Mouse (Mus musculus): ENCODE measurements around the gene Axl. TPM values are rescaled to one million over a fixed set of nuclear protein-coding genes. Genes with fewer than 3 reads are reported as not detected.
"Not testable (repeated sequence)": the region's sequence is repeated elsewhere in the genome, so short reads cannot be mapped to it uniquely, and the experiment has no call there.

Gene Axl
- total and polyA plus RNA-seq, 3 experiments: 0.19 to 0.98 (median 0.96) TPM

GRCm38 (mm10) chr7:25793679-25794078 is 5.2 kb upstream of the Axl start:
- in situ Hi-C loops (cut with MboI; ENCODE audit: low pct_ligation_motif_present, low pct_unique_long_range_greater_than_20kb, low sequenced_read_pairs) (no loop called here), dilution Hi-C loops (cut with MboI; ENCODE audit: extremely low pct_ligation_motif_present, extremely low pct_unique_long_range_greater_than_20kb, low sequenced_read_pairs) (no loop called here)
- no peak overlapping the region for H3K27ac ChIP-seq (ENCODE audit: insufficient read depth, low read depth)
- no peak overlapping the region for H3K9ac ChIP-seq (ENCODE audit: insufficient read depth, low read depth)
- H3K9me3 ChIP-seq (replicated peaks; ENCODE audit: low read length): peaks cover 4% of the 10 kb centered on the region
- no peak overlapping the region for H3K4me3 ChIP-seq (replicated peaks in 1 of 3; ENCODE audit: low read depth in 2 of 3, low read length in 2 of 3, poor library complexity in 1 of 3)
- H3K4me2 ChIP-seq (ENCODE audit: insufficient read depth, low read depth, poor library complexity, severe bottlenecking): no peak overlapping the region
- TF ChIP-seq CTCF (conservative IDR thresholded peaks at IDR 0.05 in 1 of 2, IDR thresholded peaks at IDR 0.05 in 1 of 2; ENCODE audit: low read depth in 2 of 2, low read length in 2 of 2): peak in 1 of 2 experiments; percentile 53; a peak in 3 of 4 replicates
- no peak for TF ChIP-seq CHD2 (IDR thresholded peaks at IDR 0.05; ENCODE audit: low read length)
- TF ChIP-seq SMC3 (IDR thresholded peaks at IDR 0.05; ENCODE audit: low read depth, low read length): peak; percentile 32; the same call in 1 of the 2 replicates
- peak; percentile 27 for TF ChIP-seq RAD21 (IDR thresholded peaks at IDR 0.05; ENCODE audit: low read depth, low read length)
- TF ChIP-seq UBTF (IDR thresholded peaks at IDR 0.05; ENCODE audit: low read depth, low read length): no peak
- no peaks in the 10 kb centered on the region for H3K36me3 ChIP-seq (replicated peaks in 1 of 2; ENCODE audit: control insufficient read depth in 1 of 2, insufficient read depth in 1 of 2, low read length in 1 of 2)
- no peaks in the 10 kb centered on the region for H3K4me1 ChIP-seq (ENCODE audit: control insufficient read depth in 1 of 2, insufficient read depth in 2 of 2)
- DNase-seq (ENCODE audit: extremely low read depth): no peak
- H3K79me2 ChIP-seq (replicated peaks; ENCODE audit: control insufficient read depth, extremely low read depth, insufficient read depth, poor library complexity, severe bottlenecking): no peaks in the 10 kb centered on the region
- peaks cover 33% of the 10 kb centered on the region for H3K27me3 ChIP-seq (replicated peaks)

DNA sequence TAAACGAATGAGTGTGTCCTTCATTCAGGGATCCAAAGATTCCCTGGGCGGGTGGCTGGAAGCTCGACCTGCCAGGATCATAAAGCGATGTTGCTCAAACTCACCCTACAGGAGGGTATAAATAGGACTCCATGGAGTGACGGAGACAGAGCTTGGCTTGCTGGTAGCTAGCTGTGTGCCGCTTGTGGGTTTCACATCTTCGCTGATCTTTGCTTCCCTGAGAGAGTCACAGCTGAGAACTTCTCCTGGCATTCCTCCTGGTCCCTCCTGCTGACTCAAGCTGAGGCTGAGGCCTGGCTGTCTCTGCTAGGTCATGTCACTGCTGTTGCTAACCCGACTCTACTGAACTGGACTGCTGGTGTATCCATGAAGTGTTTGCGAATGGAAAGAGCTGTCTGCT is 4.5 kb upstream of the Axl start:
- DNase-seq (ENCODE audit: extremely low read depth); H3K36me3 ChIP-seq (replicated peaks in 1 of 2; ENCODE audit: control insufficient read depth in 1 of 2, insufficient read depth in 1 of 2, low read length in 1 of 2); H3K9me3 ChIP-seq (replicated peaks; ENCODE audit: low read length); H3K9ac ChIP-seq (ENCODE audit: insufficient read depth, low read depth); H3K27ac ChIP-seq (ENCODE audit: insufficient read depth, low read depth); H3K4me3 ChIP-seq (replicated peaks in 1 of 3; ENCODE audit: low read depth in 2 of 3, low read length in 2 of 3, poor library complexity in 1 of 3); H3K4me2 ChIP-seq (ENCODE audit: insufficient read depth, low read depth, poor library complexity, severe bottlenecking); dilution Hi-C loops (cut with MboI; ENCODE audit: extremely low pct_ligation_motif_present, extremely low pct_unique_long_range_greater_than_20kb, low sequenced_read_pairs); H3K79me2 ChIP-seq (replicated peaks; ENCODE audit: control insufficient read depth, extremely low read depth, insufficient read depth, poor library complexity, severe bottlenecking); in situ Hi-C loops (cut with MboI; ENCODE audit: low pct_ligation_motif_present, low pct_unique_long_range_greater_than_20kb, low sequenced_read_pairs); H3K4me1 ChIP-seq (ENCODE audit: control insufficient read depth in 1 of 2, insufficient read depth in 2 of 2): not testable (repeated sequence)
- H3K27me3 ChIP-seq (replicated peaks): peaks cover 34% of the 10 kb centered on the region

DNA sequence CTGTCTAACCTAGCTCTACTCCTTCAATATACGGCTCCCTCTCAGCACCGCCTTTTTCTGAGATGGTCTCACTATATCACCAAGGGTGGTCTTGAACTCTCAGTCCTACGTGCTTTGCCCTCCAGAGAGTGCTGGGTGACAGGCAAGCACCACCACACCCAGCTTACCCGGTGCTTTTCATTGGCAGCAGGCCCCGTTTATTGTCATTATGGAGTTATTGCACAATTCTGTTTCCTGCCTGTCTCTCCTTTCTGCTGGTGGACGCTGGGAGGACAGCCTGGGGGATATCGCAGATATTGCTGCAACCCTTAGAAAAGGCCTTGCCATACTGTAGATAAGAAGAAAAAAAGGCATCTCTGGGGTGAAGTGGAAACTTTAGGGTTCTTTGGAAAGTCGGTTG is 2.1 kb upstream of the Axl start:
- DNase-seq (ENCODE audit: extremely low read depth): no peak
- in situ Hi-C loops (cut with MboI; ENCODE audit: low pct_ligation_motif_present, low pct_unique_long_range_greater_than_20kb, low sequenced_read_pairs): no loop called here

More for the DNA sequence above, 2.1 kb upstream of the Axl start:
- Histone ChIP-seq H3K27me3 (replicated peaks) (peaks cover 38% of the 10 kb centered on the region), H3K27ac (ENCODE audit: insufficient read depth, low read depth) (no peak overlapping the region), H3K9ac (ENCODE audit: insufficient read depth, low read depth) (no peak overlapping the region), H3K36me3 (replicated peaks in 1 of 2; ENCODE audit: control insufficient read depth in 1 of 2, insufficient read depth in 1 of 2, low read length in 1 of 2) (no peaks in the 10 kb centered on the region), H3K4me3 (replicated peaks in 1 of 3; ENCODE audit: low read depth in 2 of 3, low read length in 2 of 3, poor library complexity in 1 of 3) (no peak overlapping the region), H3K4me1 (ENCODE audit: control insufficient read depth in 1 of 2, insufficient read depth in 2 of 2) (peaks cover 13 to 18% of the 10 kb centered on the region in 2 experiments), H3K4me2 (ENCODE audit: insufficient read depth, low read depth, poor library complexity, severe bottlenecking) (no peak overlapping the region), H3K79me2 (replicated peaks; ENCODE audit: control insufficient read depth, extremely low read depth, insufficient read depth, poor library complexity, severe bottlenecking) (no peaks in the 10 kb centered on the region), H3K9me3 (replicated peaks; ENCODE audit: low read length) (no peaks in the 10 kb centered on the region)
- dilution Hi-C loops (cut with MboI; ENCODE audit: extremely low pct_ligation_motif_present, extremely low pct_unique_long_range_greater_than_20kb, low sequenced_read_pairs): no loop called here
- TF ChIP-seq CHD2 (IDR thresholded peaks at IDR 0.05; ENCODE audit: low read length): no peak
- TF ChIP-seq PAX5 (IDR thresholded peaks at IDR 0.05; ENCODE audit: low read length): no peak
- TF ChIP-seq ELF1 (IDR thresholded peaks at IDR 0.05; ENCODE audit: low read depth, low read length): no peak
- TF ChIP-seq CHD1 (IDR thresholded peaks at IDR 0.05; ENCODE audit: low read depth, low read length): no peak
- TF ChIP-seq RCOR1 (conservative IDR thresholded peaks at IDR 0.05; ENCODE audit: low read depth, low read length): no peak
- TF ChIP-seq NELFE (IDR thresholded peaks at IDR 0.05; ENCODE audit: low read depth, low read length): no peak
- TF ChIP-seq TBP (conservative IDR thresholded peaks at IDR 0.05; ENCODE audit: low read depth, low read length): no peak
- no peak for TF ChIP-seq POLR2A (IDR thresholded peaks at IDR 0.05; ENCODE audit: low read depth, low read length)
- no peak for TF ChIP-seq MXI1 (IDR thresholded peaks at IDR 0.05; ENCODE audit: low read depth, low read length)

All from CH12.LX (cell line).